Mouse (Mus musculus): Measurements from ENCODE around the gene Ubd. TPM values are rescaled to one million over a fixed set of nuclear protein-coding genes. Genes with fewer than 3 reads are reported as not detected.

Gene Ubd
- total RNA-seq, 2 experiments from 2014 or later: not detected

Other genes starting within 250 kb of the Ubd start
- 10 to 100 TPM; 63.5 to 67.7 TPM for gene Ppp1r11, start 242.2 kb upstream of the Ubd start, total RNA-seq (2021)
- gene Znrd1, start 235.3 kb upstream of the Ubd start, total RNA-seq (2021): 10 to 100 TPM; 15.6 to 17.3 TPM
- gene Znrd1as, start 235.3 kb upstream of the Ubd start, total RNA-seq (2021): 10 to 100 TPM in 1 of 2 experiments, 1 to 10 TPM in 1; 9.3 to 11.4 TPM
- under 1 TPM in 1 of 2 experiments, not detected in 1; 0.25 TPM for gene 2410137M14Rik, start 212.7 kb upstream of the Ubd start, total RNA-seq (2021)
- not detected for gene H2-M5, start 204.4 kb upstream of the Ubd start, total RNA-seq (2021)
- 1 to 10 TPM in 1 of 2 experiments, under 1 TPM in 1; 0.74 to 1.5 TPM for gene Zfp57, start 192.7 kb upstream of the Ubd start, total RNA-seq (2021)
- gene Mog, start 170.5 kb upstream of the Ubd start, total RNA-seq (2021): not detected
- 10 to 100 TPM in 1 of 2 experiments, 1 to 10 TPM in 1; 9.8 to 10.3 TPM for gene Gabbr1, start 147.9 kb upstream of the Ubd start, total RNA-seq (2021)
- gene Olfr90, start 105.4 kb upstream of the Ubd start, total RNA-seq (2021): not detected
- gene Olfr91, start 95.6 kb upstream of the Ubd start, total RNA-seq (2021): not detected
- gene Olfr92, start 73.8 kb upstream of the Ubd start, total RNA-seq (2021): not detected
- gene Olfr93, start 32.4 kb upstream of the Ubd start, total RNA-seq (2021): not detected
- not detected for gene Olfr94, start 7.1 kb downstream of the Ubd start, total RNA-seq (2021)
- gene Olfr95, start 19.2 kb downstream of the Ubd start, total RNA-seq (2021): not detected
- gene Olfr96, start 26.3 kb downstream of the Ubd start, total RNA-seq (2021): not detected
- not detected for gene Olfr97, start 43.4 kb downstream of the Ubd start, total RNA-seq (2021)
- not detected for gene Olfr98, start 69.9 kb downstream of the Ubd start, total RNA-seq (2021)
- 1 to 10 TPM; 1.3 to 1.6 TPM for gene H2-M3, start 76.3 kb downstream of the Ubd start, total RNA-seq (2021)
- gene Olfr99, start 89.6 kb downstream of the Ubd start, total RNA-seq (2021): not detected
- not detected for gene Olfr101, start 110.4 kb downstream of the Ubd start, total RNA-seq (2021)
- gene Olfr102, start 123.2 kb downstream of the Ubd start, total RNA-seq (2021): not detected
- not detected for gene Olfr103, start 145.8 kb downstream of the Ubd start, total RNA-seq (2021)
- gene Olfr104-ps, start 165.7 kb downstream of the Ubd start, total RNA-seq (2021): not detected
- not detected for gene Olfr105-ps, start 185.1 kb downstream of the Ubd start, total RNA-seq (2021)
- gene Olfr106-ps, start 196.5 kb downstream of the Ubd start, total RNA-seq (2021): not detected
- not detected for gene Olfr107, start 205.3 kb downstream of the Ubd start, total RNA-seq (2021)

Measured in gastrocnemius, postnatal 14 days (tissue).